ENCODE assay signal across 11 mouse cellular contexts in the genomic region with DNA sequence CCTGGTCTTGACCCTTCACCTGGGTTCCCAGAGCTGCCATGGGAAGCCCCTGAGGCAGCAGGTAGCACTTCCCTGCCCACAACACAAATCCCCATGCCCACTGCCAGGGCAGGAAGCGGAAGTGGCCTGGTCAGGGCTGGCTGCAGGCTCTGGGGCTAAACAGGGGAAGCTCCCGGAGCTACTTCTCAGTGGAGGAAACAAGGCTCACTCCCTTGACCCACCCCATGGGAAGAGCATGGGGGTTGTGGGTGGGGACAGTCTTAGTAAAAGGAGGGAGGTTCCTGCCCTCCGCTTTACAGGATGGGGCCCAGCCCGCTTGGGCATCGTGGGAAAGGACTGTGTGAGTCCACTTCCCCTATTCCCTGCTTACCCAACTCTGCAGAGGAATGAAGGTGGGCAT. TPM values are rescaled to one million over a fixed set of nuclear protein-coding genes. Genes with fewer than 3 reads are reported as not detected.
DNase-seq lines count a peak whose midpoint lies in the region; ATAC-seq and TF ChIP-seq lines count a peak whose summit lies in the region.
"Had no signal": no experiment of that assay in that cellular context is flagged by ENCODE, and none has a peak within 500 bp of the region (broad histone marks: within the 10 kb centered on the region; RNA-seq: fewer than 3 reads in every experiment).

No protein-coding gene starts in this region.

- H3K9me3 ChIP-seq in embryonic facial prominence, embryonic 13.5 days = no peaks in the 10 kb centered on the region
- no peaks in the 10 kb centered on the region for H3K9me3 ChIP-seq in limb, embryonic 15.5 days
- H3K9me3 ChIP-seq: neural tube, embryonic 12.5 days had no signal

- ATAC-seq in embryonic facial prominence, embryonic 13.5 days (ENCODE audit: insufficient number of reproducible peaks, insufficient read depth, low FRiP score, low TSS enrichment, low read depth) = no peak
- no peak for ATAC-seq in limb, embryonic 15.5 days (ENCODE audit: insufficient number of reproducible peaks, low FRiP score, low TSS enrichment, low read depth)

- H3K27ac ChIP-seq in kidney, adult 2 months (ENCODE audit: insufficient read depth, low read depth, low read length) = no peak overlapping the region
- peak overlapping the region; percentile 53; the same call in 1 of the 2 replicates for H3K27ac ChIP-seq in embryonic facial prominence, embryonic 13.5 days
- H3K27ac ChIP-seq in limb, embryonic 15.5 days = peak overlapping the region; percentile 93
- peak overlapping the region; percentile 49 for H3K27ac ChIP-seq in macrophage
- H3K27ac ChIP-seq: neural tube, embryonic 12.5 days had no signal

- no peak overlapping the region for H3K4me2 ChIP-seq in embryonic facial prominence, embryonic 13.5 days
- no peak overlapping the region for H3K4me2 ChIP-seq in limb, embryonic 15.5 days
- H3K4me2 ChIP-seq: neural tube, embryonic 12.5 days had no signal

- TF ChIP-seq POLR2A in kidney, adult 2 months (IDR thresholded peaks at IDR 0.05; ENCODE audit: low read depth, low read length) = no peak

- H3K4me1 ChIP-seq in kidney, adult 2 months (ENCODE audit: control insufficient read depth, insufficient read depth, low read length) = peaks cover 8% of the 10 kb centered on the region; the same call in 1 of the 2 replicates
- H3K4me1 ChIP-seq in embryonic facial prominence, embryonic 13.5 days = peaks cover 44% of the 10 kb centered on the region
- H3K4me1 ChIP-seq in limb, embryonic 15.5 days = peaks cover 61% of the 10 kb centered on the region

- H3K79me2 ChIP-seq in macrophage (ENCODE audit: inconsistent target) = no peaks in the 10 kb centered on the region

- H3K27me3 ChIP-seq in kidney, adult 2 months (replicated peaks; ENCODE audit: control insufficient read depth, insufficient read depth, low read length) = no peaks in the 10 kb centered on the region
- 0 out of 2 replicates have a peak, but pooled peaks cover under 1% of the 10 kb centered on the region for H3K27me3 ChIP-seq in embryonic facial prominence, embryonic 13.5 days
- no peaks in the 10 kb centered on the region for H3K27me3 ChIP-seq in limb, embryonic 15.5 days

- no peak for TF ChIP-seq CTCF in kidney, adult 2 months (conservative IDR thresholded peaks at IDR 0.05; ENCODE audit: insufficient read depth, insufficient read length, low read depth, low read length)

- peak; percentile 47 for DNase-seq in kidney, adult 2 months
- DNase-seq in kidney, adult 18-20 months = no peak
- no peak for DNase-seq in cerebellum, adult 8-10 months
- DNase-seq in thymus, postnatal 36 days = no peak
- no peak for DNase-seq in left cerebral cortex, postnatal 4 days
- DNase-seq: adrenal gland, postnatal 25 days; layer of hippocampus, postnatal 36 days had no signal

- WGBS in kidney, adult 2 months = 72% methylated on average over 5 of the region's 5 CpGs
- 55% methylated on average over 5 of the region's 5 CpGs for WGBS in embryonic facial prominence, embryonic 13.5 days
- WGBS in limb, embryonic 15.5 days = 53% methylated on average over 5 of the region's 5 CpGs
- 1% methylated on average over 5 of the region's 5 CpGs for WGBS in macrophage (ENCODE audit: missing documents)

- H3K4me3 ChIP-seq in kidney, adult 2 months (ENCODE audit: insufficient read depth, low read depth, low read length) = no peak overlapping the region
- no peak overlapping the region for H3K4me3 ChIP-seq in embryonic facial prominence, embryonic 13.5 days
- no peak overlapping the region for H3K4me3 ChIP-seq in limb, embryonic 15.5 days
- no peak overlapping the region for H3K4me3 ChIP-seq in macrophage (ENCODE audit: inconsistent target)
- H3K4me3 ChIP-seq: neural tube, embryonic 12.5 days had no signal

- H3K9ac ChIP-seq in embryonic facial prominence, embryonic 13.5 days = no peak overlapping the region
- no peak overlapping the region for H3K9ac ChIP-seq in limb, embryonic 15.5 days
- H3K9ac ChIP-seq: neural tube, embryonic 12.5 days had no signal

- no peaks in the 10 kb centered on the region for H3K36me3 ChIP-seq in kidney, adult 2 months (ENCODE audit: control insufficient read depth, insufficient read depth, low read length)
- no peaks in the 10 kb centered on the region for H3K36me3 ChIP-seq in embryonic facial prominence, embryonic 13.5 days
- no peaks in the 10 kb centered on the region for H3K36me3 ChIP-seq in limb, embryonic 15.5 days
- no peaks in the 10 kb centered on the region for H3K36me3 ChIP-seq in macrophage (ENCODE audit: inconsistent target)
- H3K36me3 ChIP-seq: neural tube, embryonic 12.5 days had no signal

- intact Hi-C loops in left cerebral cortex, postnatal 4 days (cut with DNase I) = no loop called here

RNA-seq across cellular contexts. Expression of a gene that starts 8.4 kb away (rescaled TPM):
- 4.9 and 5.7 TPM in 2 replicates for polyA plus RNA-seq in kidney, adult 2 months (2012; rRNA removed)
- 9.1 and 9.5 TPM in 2 replicates for polyA plus RNA-seq in embryonic facial prominence, embryonic 13.5 days (2015; fragmentation: Nextera tagmentation; extraction: Ambion mirVana)
- polyA plus RNA-seq in limb, embryonic 15.5 days (2015; fragmentation: Nextera tagmentation; extraction: Ambion mirVana) = 14.7 and 18.4 TPM in 2 replicates
- total RNA-seq in macrophage (2018; cell fraction: chromatin; rRNA removed) = 1,000 to 10,000 TPM in 3 of 26 experiments, 100 to 1,000 TPM in 4, 10 to 100 TPM in 9, 1 to 10 TPM in 10; 1.2 to 1,725 (median 19.2) TPM
- total RNA-seq in macrophage (2018; cell fraction: cytosol; rRNA removed) = 100 to 1,000 TPM in 7 of 26 experiments, 10 to 100 TPM in 9, 1 to 10 TPM in 9, under 1 TPM in 1; 0.88 to 552 (median 14.8) TPM
- 1,000 to 10,000 TPM in 2 of 26 experiments, 100 to 1,000 TPM in 7, 10 to 100 TPM in 9, 1 to 10 TPM in 7, under 1 TPM in 1; 0.94 to 1,649 (median 21.6) TPM for total RNA-seq in macrophage (2018; cell fraction: nucleus; rRNA removed)
- polyA plus RNA-seq in macrophage (2018) = 6.1 to 9.4 TPM (median 7.1 TPM) in 3 replicates
- total RNA-seq in left cerebral cortex, postnatal 4 days (2021) = 10 to 100 TPM; 20.1 to 22.6 TPM

RNA-seq across cellular contexts. Expression of a gene that starts 21.6 kb away (rescaled TPM):
- polyA plus RNA-seq in kidney, adult 2 months (2012; rRNA removed) = 46.1 and 48.7 TPM in 2 replicates
- polyA plus RNA-seq in embryonic facial prominence, embryonic 13.5 days (2015; fragmentation: Nextera tagmentation; extraction: Ambion mirVana) = 65.9 and 68.4 TPM in 2 replicates
- 69.7 and 69.9 TPM in 2 replicates for polyA plus RNA-seq in limb, embryonic 15.5 days (2015; fragmentation: Nextera tagmentation; extraction: Ambion mirVana)
- total RNA-seq in macrophage (2018; cell fraction: chromatin; rRNA removed) = 10 to 100 TPM in 15 of 26 experiments, 1 to 10 TPM in 11; 3.2 to 27.1 (median 11.0) TPM
- total RNA-seq in macrophage (2018; cell fraction: cytosol; rRNA removed) = 10 to 100 TPM; 10.5 to 25.7 (median 19.1) TPM
- 10 to 100 TPM in 20 of 26 experiments, 1 to 10 TPM in 6; 6.5 to 19.8 (median 11.5) TPM for total RNA-seq in macrophage (2018; cell fraction: nucleus; rRNA removed)
- polyA plus RNA-seq in macrophage (2018) = 19.7 to 26.3 TPM (median 22.9 TPM) in 3 replicates
- total RNA-seq in left cerebral cortex, postnatal 4 days (2021) = 10 to 100 TPM; 36.5 to 37.1 TPM

RNA-seq across cellular contexts. Expression of a gene that starts 30.5 kb away (rescaled TPM):
- 0.13 and 0.37 TPM in 2 replicates for polyA plus RNA-seq in kidney, adult 2 months (2012; rRNA removed)
- polyA plus RNA-seq in embryonic facial prominence, embryonic 13.5 days (2015; fragmentation: Nextera tagmentation; extraction: Ambion mirVana) = 0.56 and 0.60 TPM in 2 replicates
- 0.50 and 0.84 TPM in 2 replicates for polyA plus RNA-seq in limb, embryonic 15.5 days (2015; fragmentation: Nextera tagmentation; extraction: Ambion mirVana)
- 1 to 10 TPM in 2 of 26 experiments, under 1 TPM in 11, not detected in 13; 0.35 to 1.2 (median 0.49) TPM for total RNA-seq in macrophage (2018; cell fraction: chromatin; rRNA removed)
- not detected for total RNA-seq in macrophage (2018; cell fraction: cytosol; rRNA removed)
- total RNA-seq in macrophage (2018; cell fraction: nucleus; rRNA removed) = 1 to 10 TPM in 1 of 26 experiments, under 1 TPM in 3, not detected in 22; 0.39 to 1.3 (median 0.60) TPM
- not detected in 3 replicates for polyA plus RNA-seq in macrophage (2018)
- total RNA-seq in left cerebral cortex, postnatal 4 days (2021) = under 1 TPM in 1 of 2 experiments, not detected in 1; 0.56 TPM

RNA-seq across cellular contexts. Expression of a gene that starts 38.5 kb away (rescaled TPM):
- 6.2 and 7.0 TPM in 2 replicates for polyA plus RNA-seq in kidney, adult 2 months (2012; rRNA removed)
- 7.4 and 8.0 TPM in 2 replicates for polyA plus RNA-seq in embryonic facial prominence, embryonic 13.5 days (2015; fragmentation: Nextera tagmentation; extraction: Ambion mirVana)
- 5.3 and 7.2 TPM in 2 replicates for polyA plus RNA-seq in limb, embryonic 15.5 days (2015; fragmentation: Nextera tagmentation; extraction: Ambion mirVana)
- under 1 TPM in 9 of 26 experiments, not detected in 17; 0.29 to 0.87 (median 0.66) TPM for total RNA-seq in macrophage (2018; cell fraction: chromatin; rRNA removed)
- total RNA-seq in macrophage (2018; cell fraction: cytosol; rRNA removed) = 1 to 10 TPM in 1 of 26 experiments, under 1 TPM in 24, not detected in 1; 0.04 to 1.0 (median 0.21) TPM
- total RNA-seq in macrophage (2018; cell fraction: nucleus; rRNA removed) = under 1 TPM in 17 of 26 experiments, not detected in 9; 0.22 to 0.94 (median 0.65) TPM
- 0.26 to 0.36 TPM in 2 of 3 replicates, not detected in the other for polyA plus RNA-seq in macrophage (2018)
- total RNA-seq in left cerebral cortex, postnatal 4 days (2021) = 10 to 100 TPM; 12.3 to 13.5 TPM
